Mouse (Mus musculus) cerebellum, adult 9-10 months (tissue): ENCODE results near the gene Wdr26.

ENCODE experiments used
- DNase-seq: peaks from one replicate; pipeline ENCODE4 v3.0.0; 2022

The Wdr26 gene

GRCm38 (mm10) chr1:181211920-181212633 is at the start of gene Wdr26:
TSS of gene Wdr26 (minus strand) at chr1:181212001.
- DNase-seq, result peak; percentile 84

- DNase-seq, result no peak
Observed at GRCm38 (mm10) chr1:181260949-181261696, 49.3 kb upstream of the Wdr26 start.

- no peak for DNase-seq
Observed at GRCm38 (mm10) chr1:181260422-181260821, 48.6 kb upstream of the Wdr26 start.

- no peak for DNase-seq
Observed at GRCm38 (mm10) chr1:181259626-181260410, 48.0 kb upstream of the Wdr26 start.

GRCm38 (mm10) chr1:181259056-181259455 is 47.3 kb upstream of the Wdr26 start:
- no peak for DNase-seq

- no peak for DNase-seq
Observed at GRCm38 (mm10) chr1:181258616-181259015, 46.8 kb upstream of the Wdr26 start.

GRCm38 (mm10) chr1:181257585-181258555 is 46.1 kb upstream of the Wdr26 start:
- DNase-seq, result no peak

GRCm38 (mm10) chr1:181256689-181257584 is 45.1 kb upstream of the Wdr26 start:
- peak; percentile 11 for DNase-seq

GRCm38 (mm10) chr1:181255891-181256688 is 44.3 kb upstream of the Wdr26 start:
- DNase-seq, result peak; percentile 12

GRCm38 (mm10) chr1:181255450-181255849 is 43.6 kb upstream of the Wdr26 start:
- DNase-seq, result no peak

GRCm38 (mm10) chr1:181251624-181252023 is 39.8 kb upstream of the Wdr26 start:
- no peak for DNase-seq

GRCm38 (mm10) chr1:181250961-181251360 is 39.2 kb upstream of the Wdr26 start:
- no peak for DNase-seq

GRCm38 (mm10) chr1:181249537-181249936 is 37.7 kb upstream of the Wdr26 start:
- DNase-seq, result no peak

GRCm38 (mm10) chr1:181247175-181247574 is 35.4 kb upstream of the Wdr26 start:
- DNase-seq, result no peak

GRCm38 (mm10) chr1:181246487-181247138 is 34.8 kb upstream of the Wdr26 start:
- no peak for DNase-seq

GRCm38 (mm10) chr1:181245554-181246486 is 34.0 kb upstream of the Wdr26 start:
- DNase-seq, result no peak

GRCm38 (mm10) chr1:181245067-181245466 is 33.3 kb upstream of the Wdr26 start:
- no peak for DNase-seq

GRCm38 (mm10) chr1:181241185-181241584 is 29.4 kb upstream of the Wdr26 start:
- DNase-seq, result no peak

- DNase-seq, result no peak
Observed at GRCm38 (mm10) chr1:181237332-181237731, 25.5 kb upstream of the Wdr26 start.
